Mouse (Mus musculus) B cell, adult 2 months (primary cell): ENCODE results near the gene Zfp967.
"Not testable (repeated sequence)": the region's sequence is repeated elsewhere in the genome, so short reads cannot be mapped to it uniquely, and the experiment has no call there.

ENCODE experiments used
- DNase-seq, 2 experiments: peaks; one replicate each; pipeline ENCODE4 v3.0.0; 2022

Gene Zfp967

DNA sequence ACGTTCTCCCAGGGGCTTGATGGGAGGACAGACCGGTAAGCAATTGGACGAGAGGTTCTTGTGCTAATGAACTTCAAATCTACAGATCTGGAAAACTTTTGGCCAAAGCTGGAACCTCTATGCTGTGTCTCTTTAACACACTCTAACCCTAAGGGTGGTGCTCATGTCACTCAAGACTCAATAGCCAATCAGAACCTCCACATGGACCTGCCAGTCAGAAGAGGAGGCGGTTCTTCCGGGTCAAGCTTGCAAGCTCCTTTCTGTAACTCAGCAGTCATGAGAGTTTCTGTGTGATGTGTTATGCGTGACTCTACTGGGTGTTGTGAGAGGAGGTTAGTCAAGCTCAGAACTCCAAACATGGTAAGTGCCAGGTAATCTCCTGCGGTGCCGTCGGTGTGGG is at the start of gene Zfp967:
Gene Zfp967, plus strand, starts transcription at position 301 of the 400 bp plus-strand sequence.
- DNase-seq = not testable (repeated sequence)

DNA sequence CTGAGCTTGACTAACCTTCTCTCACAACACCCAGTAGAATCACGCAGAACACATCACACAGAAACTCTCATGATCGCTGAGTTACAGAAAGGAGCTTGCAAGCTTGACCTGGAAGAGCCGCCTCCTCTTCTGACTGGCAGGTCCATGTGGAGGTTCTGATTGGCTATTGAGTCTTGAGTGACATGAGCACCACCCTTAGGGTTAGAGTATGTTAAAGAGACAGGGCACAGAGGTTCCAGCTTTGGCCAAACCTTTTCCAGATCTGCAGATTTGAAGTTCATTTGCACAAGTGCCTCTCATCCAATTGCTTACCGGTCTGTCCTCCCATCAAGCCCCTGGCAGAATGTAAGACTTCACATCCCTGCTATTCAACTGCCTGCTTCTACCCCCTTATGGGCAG is 34.2 kb upstream of the Zfp967 start, which contains the start of gene Gm14434:
Gene Gm14434, minus strand, starts transcription at position 101 of the 400 bp plus-strand sequence.
- not testable (repeated sequence) for DNase-seq
